Mouse (Mus musculus): ENCODE measurements around the gene Hist1h2bc.
"Not testable (repeated sequence)": the region's sequence is repeated elsewhere in the genome, so short reads cannot be mapped to it uniquely, and the experiment has no call there.

Hist1h2bc gene

GRCm38 (mm10) chr13:23697491-23698299 is 13.7 kb downstream of the Hist1h2bc start:
- intact Hi-C loops (cut with DNase I) = loop anchor here (1.0 kb wide), 1 partner anchor 12 kb away; no protein-coding TSS in a partner anchor

GRCm38 (mm10) chr13:23698300-23698693 is 14.3 kb downstream of the Hist1h2bc start, which contains the start of gene Hist1h4c:
Gene Hist1h4c, minus strand, starts transcription at chr13:23698454.
- intact Hi-C loops (cut with DNase I) = loop anchor here (1.0 kb wide), 1 partner anchor 13 kb away; no protein-coding TSS in a partner anchor

- intact Hi-C loops (cut with DNase I) = loop anchor here (1.0 kb wide), 1 partner anchor 14 kb away; no protein-coding TSS in a partner anchor
These were observed 15.0 kb downstream of the Hist1h2bc start for GRCm38 (mm10) chr13:23698996-23699395.

- intact Hi-C loops (cut with DNase I) = no loop called here
These were observed 15.8 kb downstream of the Hist1h2bc start for GRCm38 (mm10) chr13:23699767-23700166.

- intact Hi-C loops (cut with DNase I) = loop anchor here (1.0 kb wide), 1 partner anchor 33 kb away; no protein-coding TSS in a partner anchor
These were observed 17.0 kb downstream of the Hist1h2bc start for GRCm38 (mm10) chr13:23700786-23701520.

GRCm38 (mm10) chr13:23702220-23702619 is 18.2 kb downstream of the Hist1h2bc start:
- intact Hi-C loops (cut with DNase I) = no loop called here

GRCm38 (mm10) chr13:23702801-23703200 is 18.8 kb downstream of the Hist1h2bc start:
- intact Hi-C loops (cut with DNase I) = not testable (repeated sequence)

- intact Hi-C loops (cut with DNase I) = no loop called here
These were observed 21.9 kb downstream of the Hist1h2bc start for GRCm38 (mm10) chr13:23705751-23706356.

GRCm38 (mm10) chr13:23706771-23707170 is 22.8 kb downstream of the Hist1h2bc start:
- intact Hi-C loops (cut with DNase I) = no loop called here

GRCm38 (mm10) chr13:23708041-23708440 is 24.0 kb downstream of the Hist1h2bc start:
- intact Hi-C loops (cut with DNase I) = no loop called here

- intact Hi-C loops (cut with DNase I) = no loop called here
These were observed 24.7 kb downstream of the Hist1h2bc start for GRCm38 (mm10) chr13:23708654-23709053.

GRCm38 (mm10) chr13:23709714-23710373 is 25.8 kb downstream of the Hist1h2bc start:
- intact Hi-C loops (cut with DNase I) = no loop called here

- intact Hi-C loops (cut with DNase I) = no loop called here
These were observed 26.5 kb downstream of the Hist1h2bc start, which contains the start of gene Hfe for GRCm38 (mm10) chr13:23710374-23711089. Gene Hfe, minus strand, starts transcription at chr13:23710854.

- intact Hi-C loops (cut with DNase I) = no loop called here
These were observed 32.5 kb downstream of the Hist1h2bc start for GRCm38 (mm10) chr13:23716261-23717042.

- intact Hi-C loops (cut with DNase I) = no loop called here
These were observed 33.2 kb downstream of the Hist1h2bc start for GRCm38 (mm10) chr13:23717176-23717575.

GRCm38 (mm10) chr13:23717593-23718245 is 33.7 kb downstream of the Hist1h2bc start:
- intact Hi-C loops (cut with DNase I) = not testable (repeated sequence)

- intact Hi-C loops (cut with DNase I) = no loop called here
These were observed 40.2 kb downstream of the Hist1h2bc start for GRCm38 (mm10) chr13:23724239-23724638.

GRCm38 (mm10) chr13:23725213-23725612 is 41.2 kb downstream of the Hist1h2bc start:
- intact Hi-C loops (cut with DNase I) = no loop called here
